Mouse (Mus musculus): ENCODE data around the gene Notch1.

GRCm38 (mm10) chr2:26540721-26541120, 24.3 kb upstream of the Notch1 start:
- TF ChIP-seq CTCF (IDR thresholded peaks at IDR 0.05; ENCODE audit: low read depth) (no peak), EP300 (IDR thresholded peaks at IDR 0.05; ENCODE audit: low read depth) (no peak)
